In genomic region chr2:104716279-104716678, GRCm38 (mm10) we compare ENCODE assay signal across 50 mouse cellular contexts. TPM values are rescaled to one million over a fixed set of nuclear protein-coding genes. Genes with fewer than 3 reads are reported as not detected.
"Had no signal": no experiment of that assay in that cellular context is flagged by ENCODE, and none has a peak within 500 bp of the region (broad histone marks: within the 10 kb centered on the region; RNA-seq: fewer than 3 reads in every experiment).

Gene Pin1rt1 (minus strand): TSS chr2:104716379.

- ATAC-seq: hindbrain, embryonic 16.5 days; hindbrain, postnatal 0 days; inflammation-experienced regulatory T-cells, adult 6 months; intestine, embryonic 15.5 days; intestine, embryonic 16.5 days; intestine, postnatal 0 days had no signal

- H3K9ac ChIP-seq: heart, embryonic 12.5 days; heart, embryonic 13.5 days; heart, embryonic 15.5 days; hindbrain, embryonic 12.5 days; hindbrain, embryonic 13.5 days; hindbrain, embryonic 14.5 days; hindbrain, embryonic 15.5 days; intestine, embryonic 15.5 days; kidney, embryonic 15.5 days had no signal

- H3K4me3 ChIP-seq: heart, adult 2 months; heart, embryonic 10.5 days; heart, embryonic 12.5 days; heart, embryonic 13.5 days; heart, embryonic 15.5 days; hindbrain, embryonic 10.5 days; hindbrain, embryonic 12.5 days; hindbrain, embryonic 13.5 days; hindbrain, embryonic 15.5 days; intestine, embryonic 15.5 days; kidney, embryonic 15.5 days; layer of hippocampus, adult 2 months had no signal

- H3K27me3 ChIP-seq: hindbrain, embryonic 15.5 days; intestine, embryonic 15.5 days had no signal

- H3K36me3 ChIP-seq: heart, embryonic 10.5 days; heart, embryonic 12.5 days; heart, embryonic 13.5 days; heart, embryonic 15.5 days; hindbrain, embryonic 10.5 days; hindbrain, embryonic 12.5 days; hindbrain, embryonic 13.5 days; hindbrain, embryonic 15.5 days; intestine, embryonic 15.5 days; kidney, embryonic 15.5 days had no signal

- H3K27ac ChIP-seq: heart, adult 2 months; heart, embryonic 10.5 days; heart, embryonic 13.5 days; heart, embryonic 15.5 days; hindbrain, embryonic 10.5 days; hindbrain, embryonic 12.5 days; hindbrain, embryonic 13.5 days; hindbrain, embryonic 14.5 days; hindbrain, embryonic 15.5 days; hindbrain, postnatal 0 days; intestine, embryonic 15.5 days; kidney, embryonic 15.5 days; kidney, postnatal 0 days had no signal

- DNase-seq: heart, adult 2 months; heart, postnatal 10 days; heart, postnatal 14 days; heart, postnatal 36 days; heart, postnatal 4 days; kidney, adult 11 months; kidney, adult 18-20 months; kidney, adult 2 months; kidney, adult 8-10 months; kidney, adult 9 months; kidney, postnatal 10 days; kidney, postnatal 14 days; kidney, postnatal 25 days; kidney, postnatal 36 days; kidney, postnatal 4 days; layer of hippocampus, adult 9-11 months had no signal

- H3K9me3 ChIP-seq: heart, embryonic 10.5 days; heart, embryonic 12.5 days; heart, embryonic 13.5 days; heart, embryonic 15.5 days; hindbrain, embryonic 10.5 days; hindbrain, embryonic 12.5 days; hindbrain, embryonic 13.5 days; hindbrain, embryonic 15.5 days; intestine, embryonic 15.5 days; kidney, embryonic 15.5 days had no signal

- H3K4me2 ChIP-seq: heart, embryonic 11.5 days; heart, embryonic 12.5 days; heart, embryonic 13.5 days; heart, embryonic 15.5 days; hindbrain, embryonic 12.5 days; hindbrain, embryonic 13.5 days; hindbrain, embryonic 14.5 days; hindbrain, embryonic 15.5 days; intestine, embryonic 15.5 days; kidney, embryonic 15.5 days had no signal

RNA-seq across cellular contexts. Expression of gene Pin1rt1, which starts in this region (rescaled TPM):
- total RNA-seq: heart, adult 2 months; heart, adult 8-10 months; heart, postnatal 10 days; heart, postnatal 14 days; heart, postnatal 25 days; heart, postnatal 36 days; heart, postnatal 4 days; hematopoietic stem cell, adult 5-6 weeks; hindbrain, postnatal 0 days; layer of hippocampus, adult 18-20 months; layer of hippocampus, adult 2 months; layer of hippocampus, adult 8-10 months; layer of hippocampus, postnatal 10 days; layer of hippocampus, postnatal 14 days; layer of hippocampus, postnatal 25 days had no signal
- polyA plus RNA-seq: heart, adult 2 months; heart, embryonic 10.5 days; heart, embryonic 11.5 days; heart, embryonic 12.5 days; heart, embryonic 13.5 days; heart, embryonic 14.5 days; heart, embryonic 15.5 days; heart, embryonic 16.5 days; heart, postnatal 0 days; hindbrain, embryonic 10.5 days; hindbrain, embryonic 11.5 days; hindbrain, embryonic 13.5 days; hindbrain, embryonic 14.5 days; hindbrain, postnatal 0 days; inflammation-experienced regulatory T-cells, adult 6 months; intestine, embryonic 15.5 days; intestine, embryonic 16.5 days; intestine, postnatal 0 days; kidney, adult 2 months; kidney, embryonic 14.5 days; kidney, embryonic 15.5 days; kidney, embryonic 16.5 days; kidney, postnatal 0 days; large intestine, adult 2 months had no signal
